Mouse (Mus musculus) heart, postnatal 25 days (tissue): ENCODE measurements around the gene Ctsll3. TPM values are rescaled to one million over a fixed set of nuclear protein-coding genes. Genes with fewer than 3 reads are reported as not detected.

ENCODE experiments used
- DNase-seq: peaks from one replicate; pipeline ENCODE4 v3.0.0; 2022; ENCODE audit warnings: low spot score
- intact Hi-C: fragments of 180-260 bp; cut with DNase I; formaldehyde crosslinking; loops from one replicate; pipeline ENCODE4 v1.15.1; 2025
- total RNA-seq, 2 experiments: library from RNA; stranded (reverse); gene quantifications; 2 replicates each; pipeline ENCODE4 v1.2.3; 2021

Ctsll3 gene
- total RNA-seq, 2 experiments from 2014 or later, result not detected

- intact Hi-C loops, result no loop called here
- no peak for DNase-seq
Measured at GRCm38 (mm10) chr13:60753216-60753615, 49.4 kb downstream of the Ctsll3 start.

GRCm38 (mm10) chr13:60750930-60751329 lies 51.7 kb downstream of the Ctsll3 start:
- DNase-seq, result no peak
- intact Hi-C loops, result no loop called here

DNA sequence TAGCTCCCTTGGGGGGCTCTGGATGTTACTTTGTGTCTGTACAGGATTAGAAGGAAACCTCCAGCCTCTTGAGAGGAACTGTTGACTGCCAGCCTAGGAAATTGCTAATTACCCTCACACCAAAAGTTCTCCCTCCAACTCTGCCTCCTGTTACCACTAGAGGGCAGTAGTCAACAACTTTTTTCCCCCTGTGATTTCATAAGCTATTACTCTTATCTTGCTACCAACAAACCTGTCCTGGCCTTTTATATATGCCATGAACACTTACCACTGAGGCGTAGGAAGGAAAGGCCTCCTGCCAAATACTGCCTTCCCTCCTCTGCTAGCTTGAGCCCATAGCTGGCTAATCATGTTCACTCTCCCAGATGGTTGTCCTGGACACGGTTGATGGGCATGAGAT lies 54.1 kb downstream of the Ctsll3 start:
- no peak for DNase-seq
- intact Hi-C loops, result no loop called here

Other genes with a start within 250 kb of the Ctsll3 start
- gene Dapk1, start 200.9 kb downstream of the Ctsll3 start, total RNA-seq, result 10 to 100 TPM; 24.5 to 29.5 TPM
- not detected for gene BC051665, start 16.5 kb downstream of the Ctsll3 start, total RNA-seq
- under 1 TPM in 1 of 2 experiments, not detected in 1; 0.25 TPM for gene 4930486L24Rik, start 61.6 kb upstream of the Ctsll3 start, total RNA-seq
- 1 to 10 TPM; 1.4 to 2.3 TPM for gene Gm49392, start 94.0 kb upstream of the Ctsll3 start, total RNA-seq
- 1 to 10 TPM; 4.8 to 6.7 TPM for gene Ctla2b, start 94.6 kb upstream of the Ctsll3 start, total RNA-seq
- not detected for gene Tpbpb, start 102.0 kb upstream of the Ctsll3 start, total RNA-seq
- gene Gm49393, start 132.7 kb upstream of the Ctsll3 start, total RNA-seq, result not detected
- 1 to 10 TPM; 2.0 to 6.5 TPM for gene Gm49391, start 133.7 kb upstream of the Ctsll3 start, total RNA-seq
- gene Ctla2a, start 133.8 kb upstream of the Ctsll3 start, total RNA-seq, result 10 to 100 TPM; 84.8 to 88.8 TPM
- not detected for gene Tpbpa, start 139.1 kb upstream of the Ctsll3 start, total RNA-seq
- gene Ctsj, start 203.1 kb upstream of the Ctsll3 start, total RNA-seq, result not detected
- not detected for gene Ctsq, start 237.8 kb upstream of the Ctsll3 start, total RNA-seq